Mouse (Mus musculus): ENCODE measurements around the gene Mrps15. TPM values are rescaled to one million over a fixed set of nuclear protein-coding genes. Genes with fewer than 3 reads are reported as not detected.
"Not testable (repeated sequence)": the region's sequence is repeated elsewhere in the genome, so short reads cannot be mapped to it uniquely, and the experiment has no call there.

Mrps15 gene
- polyA plus RNA-seq, 1 experiment from 2014 or later, result 166 TPM

DNA sequence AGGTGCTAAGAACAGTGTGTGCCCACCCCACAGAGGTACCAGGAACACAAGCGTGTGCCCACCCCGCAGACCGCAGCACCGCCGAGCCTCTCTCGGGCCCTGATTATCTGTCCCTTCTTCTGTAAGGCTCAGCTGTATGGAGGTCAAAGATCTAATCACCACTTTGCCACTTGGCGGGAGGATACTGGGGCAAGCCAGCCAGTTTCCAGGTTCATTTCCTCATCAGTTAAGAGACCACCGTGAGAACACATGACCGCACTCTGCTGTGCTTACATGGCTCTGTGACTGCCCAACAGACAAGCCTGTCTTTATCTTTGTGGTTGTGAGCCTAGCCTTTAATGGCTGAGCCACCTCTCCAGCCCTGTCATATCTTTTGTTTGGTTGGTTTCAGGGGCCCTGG, 36.3 kb downstream of the Mrps15 start:
- H3K4me1 ChIP-seq (replicated peaks), result no peaks in the 10 kb centered on the region; the same call in 1 of the 2 replicates
- WGBS, result 81% methylated on average over 9 of the region's 9 CpGs
- H3K27ac ChIP-seq, result no peak overlapping the region
- peak; percentile 27; the same call in 1 of the 2 replicates for ATAC-seq
- H3K9me3 ChIP-seq, result no peaks in the 10 kb centered on the region
- no peaks in the 10 kb centered on the region for H3K36me3 ChIP-seq
- H3K9ac ChIP-seq, result no peak overlapping the region
- no peak overlapping the region for H3K4me2 ChIP-seq (replicated peaks)
- H3K4me3 ChIP-seq (replicated peaks), result no peak overlapping the region
- H3K27me3 ChIP-seq (replicated peaks), result no peaks in the 10 kb centered on the region

DNA sequence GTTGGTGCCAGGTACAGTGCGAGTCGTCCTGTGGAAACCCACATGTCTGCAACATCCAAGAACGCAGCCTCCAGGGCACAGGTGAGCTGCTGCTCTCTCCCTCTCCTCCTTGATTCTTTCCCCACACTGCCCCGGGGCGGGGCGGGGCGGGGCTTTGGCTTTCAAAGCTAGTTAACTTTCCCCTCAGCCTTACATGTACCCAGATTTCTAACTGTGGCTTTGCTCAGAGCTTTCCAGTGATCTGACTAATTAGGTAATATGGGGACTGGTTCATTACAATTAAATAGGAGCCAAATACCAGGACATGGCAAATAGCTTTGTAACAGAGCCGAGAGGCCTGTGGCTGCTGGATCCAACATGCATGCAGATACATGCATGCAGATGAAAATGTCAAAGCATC, 37.7 kb downstream of the Mrps15 start:
- Histone ChIP-seq H3K9ac (no peak overlapping the region), H3K9me3 (no peaks in the 10 kb centered on the region), H3K36me3 (no peaks in the 10 kb centered on the region), H3K4me2 (replicated peaks) (no peak overlapping the region), H3K27ac (no peak overlapping the region), H3K4me3 (replicated peaks) (no peak overlapping the region), H3K4me1 (replicated peaks) (no peaks in the 10 kb centered on the region; the same call in 1 of the 2 replicates), H3K27me3 (replicated peaks) (no peaks in the 10 kb centered on the region)
- WGBS, result 63% methylated on average over 8 of the region's 8 CpGs
- no peak for ATAC-seq

DNA sequence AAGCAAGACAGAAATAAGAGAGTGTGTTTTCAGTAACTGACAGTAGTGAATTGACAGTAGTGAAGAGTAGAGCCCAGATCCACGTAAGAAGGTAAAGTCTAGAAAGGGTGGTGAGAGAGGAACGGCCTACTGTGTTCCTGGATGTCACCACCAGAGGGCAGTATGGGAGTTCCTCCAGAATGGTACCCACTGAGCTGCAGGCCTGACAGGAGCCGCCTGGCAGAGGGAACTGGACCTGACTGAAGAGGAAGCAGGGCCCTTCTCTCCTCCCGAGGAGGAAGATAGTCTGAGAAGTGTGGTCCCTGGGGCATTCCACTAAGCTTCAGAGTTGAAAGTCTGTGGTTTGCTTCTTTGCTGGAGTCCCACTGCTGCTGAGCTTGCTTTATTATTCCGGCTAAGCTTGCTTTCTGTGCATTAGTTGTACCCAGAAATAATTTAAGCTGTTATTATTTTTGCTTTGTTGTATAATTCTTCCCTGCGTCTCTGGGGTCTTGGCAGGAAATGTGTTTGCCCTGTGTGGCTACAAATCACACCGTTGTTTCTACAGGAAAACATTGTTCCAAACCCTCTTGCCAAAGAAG, 39.4 kb downstream of the Mrps15 start:
- Histone ChIP-seq H3K4me2 (replicated peaks) (no peak overlapping the region), H3K9ac (no peak overlapping the region), H3K4me3 (replicated peaks) (no peak overlapping the region), H3K27ac (no peak overlapping the region), H3K27me3 (replicated peaks) (no peaks in the 10 kb centered on the region), H3K36me3 (no peaks in the 10 kb centered on the region), H3K4me1 (replicated peaks) (peaks cover 4% of the 10 kb centered on the region; the same call in 1 of the 2 replicates), H3K9me3 (no peaks in the 10 kb centered on the region)
- 31% methylated on average over 7 of the region's 7 CpGs for WGBS
- ATAC-seq, result peak; percentile 84

DNA sequence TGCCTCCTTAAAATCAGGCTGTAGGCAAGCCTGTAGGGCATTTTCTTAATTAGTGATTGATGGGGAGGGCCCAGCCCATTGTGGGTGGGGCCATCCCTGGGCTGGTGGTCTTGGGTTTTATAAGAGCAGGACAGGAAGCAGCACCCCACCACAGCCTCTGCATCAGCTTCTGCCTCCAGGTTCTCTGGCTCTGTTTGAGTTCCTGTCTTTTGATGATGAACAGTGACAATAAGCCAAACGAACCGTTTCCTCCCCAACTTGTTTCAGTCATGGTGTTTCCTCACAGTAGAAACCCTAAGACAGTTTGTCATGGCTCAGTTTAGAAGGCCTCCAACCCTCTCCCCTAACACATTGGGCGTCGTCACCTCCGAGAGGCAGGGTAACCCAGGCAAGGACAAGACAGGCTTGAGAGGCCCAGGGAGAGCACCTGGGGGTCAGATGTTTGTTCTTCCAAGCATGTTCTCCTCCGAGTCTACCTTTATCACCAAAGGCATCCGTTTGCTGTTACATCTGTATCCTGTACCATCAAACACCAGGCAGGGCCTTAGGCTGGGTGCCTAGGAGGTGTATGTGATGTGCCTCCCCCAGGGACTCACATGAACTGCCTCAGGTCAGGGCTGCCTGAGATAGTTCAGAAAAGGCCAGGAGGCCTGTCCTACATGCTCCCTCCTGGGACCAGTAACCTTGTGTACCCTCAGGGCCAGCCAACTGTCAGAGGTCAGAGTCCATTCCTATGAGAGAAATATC, 43.5 kb downstream of the Mrps15 start:
- no peaks in the 10 kb centered on the region for H3K27me3 ChIP-seq (replicated peaks)
- 69% methylated on average over 7 of the region's 7 CpGs for WGBS
- H3K4me1 ChIP-seq (replicated peaks), result peaks cover 4% of the 10 kb centered on the region; the same call in 1 of the 2 replicates
- no peak overlapping the region for H3K27ac ChIP-seq
- no peak overlapping the region for H3K4me2 ChIP-seq (replicated peaks)
- no peak overlapping the region for H3K4me3 ChIP-seq (replicated peaks)
- H3K36me3 ChIP-seq, result no peaks in the 10 kb centered on the region
- H3K9me3 ChIP-seq, result no peaks in the 10 kb centered on the region
- no peak overlapping the region for H3K9ac ChIP-seq
- ATAC-seq, result peak; percentile 30; the same call in 1 of the 2 replicates

DNA sequence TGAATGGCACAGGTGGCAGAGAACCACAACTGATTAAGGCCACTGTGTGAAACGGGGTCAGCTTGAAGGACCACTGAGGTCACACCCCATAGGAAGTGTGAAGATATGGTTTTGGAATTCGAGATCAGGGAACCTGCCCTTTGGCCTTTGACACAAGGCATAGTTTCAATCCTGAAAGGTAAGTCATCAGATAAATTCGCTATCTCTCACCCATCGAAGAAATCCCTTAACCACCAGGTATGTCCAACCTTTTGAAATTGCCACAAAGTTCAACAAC, 44.1 kb downstream of the Mrps15 start:
- H3K9ac ChIP-seq, result no peak overlapping the region
- no peak overlapping the region for H3K4me3 ChIP-seq (replicated peaks)
- no peak overlapping the region for H3K27ac ChIP-seq
- no peaks in the 10 kb centered on the region for H3K9me3 ChIP-seq
- WGBS, result 69% methylated on average over 4 of the region's 4 CpGs
- no peak overlapping the region for H3K4me2 ChIP-seq (replicated peaks)
- no peaks in the 10 kb centered on the region for H3K27me3 ChIP-seq (replicated peaks)
- no peaks in the 10 kb centered on the region for H3K36me3 ChIP-seq
- H3K4me1 ChIP-seq (replicated peaks), result peaks cover 4% of the 10 kb centered on the region; the same call in 1 of the 2 replicates
- no peak for ATAC-seq

DNA sequence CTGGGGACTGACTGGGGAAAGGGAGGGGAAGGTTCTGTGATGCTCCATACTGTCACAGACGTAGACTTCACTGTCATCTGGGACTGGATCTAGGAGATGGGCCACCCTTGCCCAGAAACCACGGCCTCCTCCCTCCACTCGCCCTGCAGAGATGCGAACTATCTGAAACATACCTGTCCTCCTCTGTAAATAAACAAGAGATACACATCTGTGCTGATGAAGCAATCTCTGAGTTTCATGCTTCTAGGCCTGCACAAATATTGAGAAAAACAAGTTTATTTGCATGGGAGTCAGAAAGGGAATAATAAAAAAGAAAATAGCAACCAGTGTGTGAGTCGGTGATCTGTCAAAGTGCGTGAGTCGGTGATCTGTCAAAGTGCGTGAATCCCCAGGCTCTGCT, 45.1 kb downstream of the Mrps15 start:
- 77% methylated on average over 8 of the region's 8 CpGs for WGBS

DNA sequence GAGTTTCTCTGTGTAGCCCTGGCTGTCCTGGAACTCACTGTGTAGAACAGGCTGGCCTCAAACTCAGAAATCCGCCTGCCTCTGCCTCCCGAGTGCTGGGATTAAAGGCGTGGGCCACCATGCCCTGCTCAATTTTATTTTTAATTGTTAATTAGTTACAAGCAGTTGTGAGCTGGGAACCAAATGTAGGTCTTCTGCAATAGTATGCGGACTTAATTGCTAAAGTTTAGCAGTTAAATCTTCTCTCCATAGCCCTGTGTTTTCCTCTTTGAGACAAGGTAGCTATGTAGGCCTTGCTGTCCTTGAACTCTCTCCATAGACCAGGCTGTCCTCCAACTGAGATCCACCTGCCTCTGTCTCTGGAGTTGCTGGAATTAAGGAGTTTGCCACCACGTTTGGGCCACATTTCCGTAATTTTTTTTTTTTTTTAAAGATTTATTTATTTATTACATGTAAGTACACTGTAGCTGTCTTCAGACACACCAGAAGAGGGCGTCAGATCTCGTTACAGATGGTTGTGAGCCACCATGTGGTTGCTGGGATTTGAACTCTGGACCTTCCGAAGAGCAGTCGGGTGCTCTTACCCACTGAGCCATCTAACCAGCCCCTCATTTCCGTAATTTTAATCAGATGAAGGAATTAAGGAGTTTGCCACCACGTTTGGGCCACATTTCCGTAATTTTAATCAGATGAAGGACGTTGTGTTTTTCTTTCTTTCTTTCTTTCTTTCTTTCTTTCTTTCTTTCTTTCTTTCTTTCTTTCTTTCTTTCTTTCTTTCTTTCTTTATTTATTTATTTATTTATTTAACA, 49.1 kb downstream of the Mrps15 start:
- H3K27me3 ChIP-seq (replicated peaks); H3K36me3 ChIP-seq; H3K9ac ChIP-seq; H3K9me3 ChIP-seq; H3K27ac ChIP-seq: not testable (repeated sequence)
- Histone ChIP-seq H3K4me3 (replicated peaks) (0 out of 2 replicates have a peak overlapping the region, but pooled peaks have one; percentile 72), H3K4me1 (replicated peaks) (peaks cover 12% of the 10 kb centered on the region), H3K4me2 (replicated peaks) (peak overlapping the region; percentile 67)
- peak; percentile 20; the same call in 1 of the 2 replicates for ATAC-seq
- 58% methylated on average over 14 of the region's 14 CpGs for WGBS

More for the DNA sequence above, 45.1 kb downstream of the Mrps15 start:
- no peak for ATAC-seq
- Histone ChIP-seq H3K9me3 (no peaks in the 10 kb centered on the region), H3K27me3 (replicated peaks) (no peaks in the 10 kb centered on the region), H3K27ac (no peak overlapping the region), H3K4me3 (replicated peaks) (no peak overlapping the region), H3K9ac (no peak overlapping the region), H3K4me1 (replicated peaks) (peaks cover 6% of the 10 kb centered on the region), H3K36me3 (no peaks in the 10 kb centered on the region), H3K4me2 (replicated peaks) (no peak overlapping the region)

DNA sequence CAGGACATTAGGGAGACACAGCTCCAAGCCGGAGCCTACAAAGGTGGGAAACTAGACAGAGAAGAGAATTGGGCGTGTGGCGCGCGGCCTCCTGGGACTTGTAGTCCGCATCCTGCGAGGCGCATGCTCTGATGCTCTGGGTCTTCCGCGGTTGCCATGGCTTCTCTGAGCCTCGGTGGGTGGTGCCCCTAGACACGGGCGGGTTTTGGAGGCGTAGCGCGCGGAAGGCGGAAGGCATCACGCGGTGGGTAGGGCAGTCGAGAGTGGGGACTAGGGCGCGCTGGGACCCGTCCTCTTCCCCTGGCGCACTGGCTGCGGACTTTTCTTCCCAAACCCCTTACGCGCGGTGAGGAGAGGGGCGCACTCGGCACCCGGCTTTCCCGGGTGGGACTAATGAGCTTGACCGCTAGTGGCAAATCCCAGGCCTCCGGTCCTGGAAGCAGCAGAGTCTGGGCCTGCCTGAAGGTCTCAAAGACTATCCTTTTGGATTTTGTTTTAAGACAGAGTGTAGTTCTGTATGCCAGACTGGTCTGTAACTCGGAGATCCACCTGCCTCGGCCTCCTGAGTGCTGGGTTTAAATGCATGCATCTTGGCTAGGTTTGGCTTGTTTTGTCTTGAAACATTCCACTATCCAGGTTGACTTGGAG, 49.9 kb downstream of the Mrps15 start, which contains the start of gene Lsm10:
Lsm10 (plus strand) TSS at position 160 of the 648 bp plus-strand sequence.
- peak within 1 kb of the TSS; percentile 67 for H3K4me2 ChIP-seq (replicated peaks)
- no peaks in the 10 kb centered on the region for H3K27me3 ChIP-seq (replicated peaks)
- peak; percentile 98 for ATAC-seq
- peak within 1 kb of the TSS; percentile 71 for H3K27ac ChIP-seq
- H3K9ac ChIP-seq, result peak within 1 kb of the TSS; percentile 81
- H3K4me3 ChIP-seq (replicated peaks), result peak within 1 kb of the TSS; percentile 72
- 2% methylated on average over 37 of the region's 37 CpGs for WGBS
- peaks cover 12% of the 10 kb centered on the region for H3K4me1 ChIP-seq (replicated peaks)
- no peaks in the 10 kb centered on the region for H3K9me3 ChIP-seq
- no peaks in the 10 kb centered on the region for H3K36me3 ChIP-seq

DNA sequence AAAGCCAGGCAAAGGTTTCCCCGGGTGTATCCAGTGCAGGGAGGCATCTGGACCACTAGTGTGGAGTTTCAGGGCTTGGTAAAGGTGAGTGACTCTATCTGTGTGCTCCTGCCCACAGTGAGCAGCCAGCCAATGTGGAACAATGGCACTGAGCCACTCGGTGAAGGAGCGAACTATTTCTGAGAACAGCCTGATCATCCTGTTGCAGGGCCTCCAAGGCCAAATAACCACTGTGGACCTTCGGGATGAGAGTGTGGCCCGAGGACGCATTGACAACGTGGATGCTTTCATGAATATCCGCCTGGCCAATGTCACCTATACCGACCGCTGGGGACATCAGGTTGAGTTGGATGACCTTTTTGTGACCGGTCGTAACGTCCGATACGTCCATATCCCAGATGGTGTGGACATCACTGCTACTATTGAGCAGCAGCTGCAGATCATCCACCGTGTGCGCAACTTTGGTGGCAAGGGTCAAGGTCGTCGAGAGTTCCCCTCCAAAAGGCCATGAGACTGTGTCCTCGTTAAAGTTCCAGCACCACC, 51.1 kb downstream of the Mrps15 start:
- Histone ChIP-seq H3K9ac (no peak overlapping the region), H3K9me3 (no peaks in the 10 kb centered on the region), H3K4me1 (replicated peaks) (peaks cover 15% of the 10 kb centered on the region), H3K4me2 (replicated peaks) (no peak overlapping the region), H3K27me3 (replicated peaks) (no peaks in the 10 kb centered on the region), H3K4me3 (replicated peaks) (no peak overlapping the region), H3K36me3 (no peaks in the 10 kb centered on the region), H3K27ac (no peak overlapping the region)
- no peak for ATAC-seq
- WGBS, result 92% methylated on average over 20 of the region's 20 CpGs

DNA sequence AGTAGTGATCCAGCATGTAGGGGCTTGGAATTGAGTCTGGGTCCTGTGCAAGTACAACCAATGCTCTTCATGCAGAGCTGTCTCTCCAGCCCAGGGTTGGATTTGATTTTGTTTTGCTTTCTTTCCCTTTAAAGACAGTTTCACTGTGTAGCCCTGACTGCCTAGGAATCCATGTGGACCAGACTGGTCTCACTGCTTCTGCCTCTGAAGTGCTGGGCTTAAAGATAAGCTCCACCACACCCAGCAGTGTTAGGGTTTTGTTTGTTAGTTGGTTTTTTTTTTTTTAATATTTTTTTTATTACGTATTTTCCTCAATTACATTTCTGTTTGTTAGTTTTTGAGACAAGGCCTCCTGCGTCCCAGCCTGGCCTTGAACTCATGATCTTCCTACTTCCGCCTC, 52.6 kb downstream of the Mrps15 start:
- H3K4me1 ChIP-seq (replicated peaks), result peaks cover 18% of the 10 kb centered on the region
- WGBS, result 89% methylated on average over 3 of the region's 3 CpGs
- no peaks in the 10 kb centered on the region for H3K36me3 ChIP-seq
- no peaks in the 10 kb centered on the region for H3K9me3 ChIP-seq
- no peaks in the 10 kb centered on the region for H3K27me3 ChIP-seq (replicated peaks)
- no peak overlapping the region for H3K9ac ChIP-seq
- no peak overlapping the region for H3K4me2 ChIP-seq (replicated peaks)
- no peak for ATAC-seq
- no peak overlapping the region for H3K27ac ChIP-seq
- no peak overlapping the region for H3K4me3 ChIP-seq (replicated peaks)

DNA sequence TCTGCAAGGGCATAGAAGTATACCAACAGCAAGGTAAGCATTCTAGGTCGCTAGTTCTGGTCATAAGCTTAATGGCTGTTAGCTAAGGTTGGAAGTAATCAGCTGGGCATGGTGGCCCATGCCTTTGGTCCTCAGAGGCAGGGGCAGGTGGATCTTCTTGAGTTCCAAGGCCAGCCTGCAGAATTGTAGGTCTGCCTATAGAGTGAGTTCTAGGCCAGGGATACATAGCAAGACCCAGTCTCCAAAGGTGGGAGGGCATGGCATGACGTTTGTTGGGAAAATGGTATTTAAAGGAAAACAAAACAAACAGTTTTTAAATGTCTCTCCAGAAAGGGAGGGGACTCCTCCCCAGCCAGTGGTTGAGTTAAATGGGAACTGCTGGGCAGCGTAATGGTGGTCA, 54.0 kb downstream of the Mrps15 start:
- Histone ChIP-seq H3K4me2 (replicated peaks) (no peak overlapping the region), H3K36me3 (no peaks in the 10 kb centered on the region), H3K4me3 (replicated peaks) (no peak overlapping the region), H3K9me3 (no peaks in the 10 kb centered on the region), H3K4me1 (replicated peaks) (peaks cover 32% of the 10 kb centered on the region), H3K9ac (no peak overlapping the region), H3K27me3 (replicated peaks) (no peaks in the 10 kb centered on the region), H3K27ac (no peak overlapping the region)
- no peak for ATAC-seq
- WGBS, result 87% methylated on average over 3 of the region's 3 CpGs

Data from intestine, embryonic 15.5 days (tissue).